Mouse (Mus musculus) cerebellum, postnatal 14 days (tissue): ENCODE results near the gene Ruvbl2.

ENCODE experiments used
- DNase-seq, 2 experiments: peaks; one replicate each; pipeline ENCODE4 v3.0.0; 2021; ENCODE audit warnings: mixed read lengths in 2 of 2

The Ruvbl2 gene

GRCm38 (mm10) chr7:45421194-45421593, 16.7 kb downstream of the Ruvbl2 start:
- DNase-seq, result no peak

- DNase-seq, result no peak
These were observed 17.3 kb downstream of the Ruvbl2 start, which contains the start of gene Lhb for GRCm38 (mm10) chr7:45420615-45420919. Gene Lhb (plus strand): TSS chr7:45420820.

- DNase-seq, result no peak
These were observed 17.9 kb downstream of the Ruvbl2 start for GRCm38 (mm10) chr7:45419859-45420614.

- no peak for DNase-seq
These were observed 19.9 kb downstream of the Ruvbl2 start for GRCm38 (mm10) chr7:45417962-45418492.

- DNase-seq, result no peak
These were observed 22.3 kb downstream of the Ruvbl2 start for GRCm38 (mm10) chr7:45415636-45416035.

- DNase-seq, result no peak
These were observed 23.1 kb downstream of the Ruvbl2 start for GRCm38 (mm10) chr7:45414740-45415224.

- DNase-seq, result no peak
These were observed 23.8 kb downstream of the Ruvbl2 start for GRCm38 (mm10) chr7:45413864-45414739.

- DNase-seq, result no peak
These were observed 24.6 kb downstream of the Ruvbl2 start, which contains the start of gene Ntf5 for GRCm38 (mm10) chr7:45413113-45413863. Gene Ntf5 (plus strand): TSS chr7:45413695.

- no peak for DNase-seq
These were observed 25.5 kb downstream of the Ruvbl2 start for GRCm38 (mm10) chr7:45412421-45412820.

- peak in 1 of 2 experiments; percentile 15 for DNase-seq
These were observed 28.3 kb downstream of the Ruvbl2 start for GRCm38 (mm10) chr7:45409497-45410163.

GRCm38 (mm10) chr7:45408949-45409348, 28.9 kb downstream of the Ruvbl2 start:
- DNase-seq, result peak in 1 of 2 experiments; percentile 2

- peak in 1 of 2 experiments; percentile 0 for DNase-seq
These were observed 29.5 kb downstream of the Ruvbl2 start for GRCm38 (mm10) chr7:45408351-45408750.

GRCm38 (mm10) chr7:45407836-45408235, 30.1 kb downstream of the Ruvbl2 start:
- DNase-seq, result no peak

- DNase-seq, result peak; percentile 34 to 36
These were observed 31.4 kb downstream of the Ruvbl2 start for GRCm38 (mm10) chr7:45406157-45407156.

- peak; percentile 82 to 87 for DNase-seq
These were observed 32.5 kb downstream of the Ruvbl2 start, which contains the start of gene Kcna7 for GRCm38 (mm10) chr7:45405091-45406075. Gene Kcna7 (plus strand): TSS chr7:45405653.

- DNase-seq, result peak; percentile 62 to 85
These were observed 34.2 kb downstream of the Ruvbl2 start for GRCm38 (mm10) chr7:45403532-45404261.

GRCm38 (mm10) chr7:45401521-45402085, 36.3 kb downstream of the Ruvbl2 start:
- peak in 1 of 2 experiments; percentile 2 for DNase-seq

GRCm38 (mm10) chr7:45396787-45397186, 41.1 kb downstream of the Ruvbl2 start:
- peak in 1 of 2 experiments; percentile 1 for DNase-seq
